Mouse (Mus musculus): ENCODE data around the gene Dlx5. TPM values are rescaled to one million over a fixed set of nuclear protein-coding genes. Genes with fewer than 3 reads are reported as not detected.

Dlx5 gene
- polyA plus RNA-seq (2014; fragmentation: Nextera tagmentation; extraction: Ambion mirVana), result 6.6 and 6.7 TPM in 2 replicates

- Histone ChIP-seq H3K4me2 (replicated peaks; ENCODE audit: low read depth, low read length) (peak within 1 kb of the TSS; percentile 48), H3K27ac (ENCODE audit: low read length) (no peak within 1 kb of the TSS), H3K9ac (replicated peaks; ENCODE audit: low read depth, low read length) (no peak within 1 kb of the TSS), H3K4me3 (ENCODE audit: low read depth, low read length) (peak within 1 kb of the TSS; percentile 41), H3K4me1 (ENCODE audit: control insufficient read depth, insufficient read depth, low read length) (no peaks in the 10 kb centered on the region), H3K36me3 (ENCODE audit: control insufficient read depth, insufficient read depth, low read length) (no peaks in the 10 kb centered on the region), H3K27me3 (ENCODE audit: control insufficient read depth, insufficient read depth, low read length) (peaks cover 55% of the 10 kb centered on the region), H3K9me3 (ENCODE audit: control insufficient read depth, low read depth, low read length) (no peaks in the 10 kb centered on the region)
- under 1% methylated on average over 40 of the region's 42 CpGs for WGBS
- peak; percentile 81 for ATAC-seq (ENCODE audit: insufficient number of reproducible peaks, insufficient read depth, low FRiP score, low read depth)
Observed at GRCm38 (mm10) chr6:6881638-6882190, at the start of gene Dlx5. Gene Dlx5, minus strand, starts transcription at chr6:6882085.

GRCm38 (mm10) chr6:6931507-6931906 lies 49.6 kb upstream of the Dlx5 start:
- Histone ChIP-seq H3K4me3 (ENCODE audit: low read depth, low read length) (no peak overlapping the region), H3K4me2 (replicated peaks; ENCODE audit: low read depth, low read length) (no peak overlapping the region), H3K27me3 (ENCODE audit: control insufficient read depth, insufficient read depth, low read length) (no peaks in the 10 kb centered on the region), H3K27ac (ENCODE audit: low read length) (no peak overlapping the region), H3K4me1 (ENCODE audit: control insufficient read depth, insufficient read depth, low read length) (no peaks in the 10 kb centered on the region), H3K9ac (replicated peaks; ENCODE audit: low read depth, low read length) (no peak overlapping the region), H3K9me3 (ENCODE audit: control insufficient read depth, low read depth, low read length) (no peaks in the 10 kb centered on the region), H3K36me3 (ENCODE audit: control insufficient read depth, insufficient read depth, low read length) (no peaks in the 10 kb centered on the region)
- 78% methylated on average over 4 of the region's 4 CpGs for WGBS
- no peak for ATAC-seq (ENCODE audit: insufficient number of reproducible peaks, insufficient read depth, low FRiP score, low read depth)

GRCm38 (mm10) chr6:6930831-6931230 lies 48.9 kb upstream of the Dlx5 start:
- Histone ChIP-seq H3K9me3 (ENCODE audit: control insufficient read depth, low read depth, low read length) (no peaks in the 10 kb centered on the region), H3K4me2 (replicated peaks; ENCODE audit: low read depth, low read length) (no peak overlapping the region), H3K4me1 (ENCODE audit: control insufficient read depth, insufficient read depth, low read length) (no peaks in the 10 kb centered on the region), H3K27me3 (ENCODE audit: control insufficient read depth, insufficient read depth, low read length) (no peaks in the 10 kb centered on the region), H3K36me3 (ENCODE audit: control insufficient read depth, insufficient read depth, low read length) (no peaks in the 10 kb centered on the region), H3K4me3 (ENCODE audit: low read depth, low read length) (no peak overlapping the region), H3K27ac (ENCODE audit: low read length) (no peak overlapping the region), H3K9ac (replicated peaks; ENCODE audit: low read depth, low read length) (no peak overlapping the region)
- ATAC-seq (ENCODE audit: insufficient number of reproducible peaks, insufficient read depth, low FRiP score, low read depth), result no peak
- 82% methylated on average over 4 of the region's 4 CpGs for WGBS

- Histone ChIP-seq H3K27me3 (ENCODE audit: control insufficient read depth, insufficient read depth, low read length) (no peaks in the 10 kb centered on the region), H3K4me1 (ENCODE audit: control insufficient read depth, insufficient read depth, low read length) (no peaks in the 10 kb centered on the region), H3K4me2 (replicated peaks; ENCODE audit: low read depth, low read length) (no peak overlapping the region), H3K27ac (ENCODE audit: low read length) (no peak overlapping the region), H3K4me3 (ENCODE audit: low read depth, low read length) (no peak overlapping the region), H3K36me3 (ENCODE audit: control insufficient read depth, insufficient read depth, low read length) (no peaks in the 10 kb centered on the region), H3K9ac (replicated peaks; ENCODE audit: low read depth, low read length) (no peak overlapping the region), H3K9me3 (ENCODE audit: control insufficient read depth, low read depth, low read length) (no peaks in the 10 kb centered on the region)
- ATAC-seq (ENCODE audit: insufficient number of reproducible peaks, insufficient read depth, low FRiP score, low read depth), result no peak
- WGBS, result 69% methylated on average over 1 of the region's 1 CpGs
Observed at GRCm38 (mm10) chr6:6925264-6925663, 43.4 kb upstream of the Dlx5 start.

GRCm38 (mm10) chr6:6917334-6917733 lies 35.4 kb upstream of the Dlx5 start:
- no peak for ATAC-seq (ENCODE audit: insufficient number of reproducible peaks, insufficient read depth, low FRiP score, low read depth)
- 83% methylated on average over 4 of the region's 4 CpGs for WGBS

GRCm38 (mm10) chr6:6915526-6915915 lies 33.6 kb upstream of the Dlx5 start:
- no peaks in the 10 kb centered on the region for H3K4me1 ChIP-seq (ENCODE audit: control insufficient read depth, insufficient read depth, low read length)
- no peak overlapping the region for H3K9ac ChIP-seq (replicated peaks; ENCODE audit: low read depth, low read length)
- no peak for ATAC-seq (ENCODE audit: insufficient number of reproducible peaks, insufficient read depth, low FRiP score, low read depth)
- H3K4me3 ChIP-seq (ENCODE audit: low read depth, low read length), result no peak overlapping the region
- H3K27ac ChIP-seq (ENCODE audit: low read length), result no peak overlapping the region
- H3K9me3 ChIP-seq (ENCODE audit: control insufficient read depth, low read depth, low read length), result no peaks in the 10 kb centered on the region
- 56% methylated on average over 9 of the region's 9 CpGs for WGBS
- no peak overlapping the region for H3K4me2 ChIP-seq (replicated peaks; ENCODE audit: low read depth, low read length)
- no peaks in the 10 kb centered on the region for H3K36me3 ChIP-seq (ENCODE audit: control insufficient read depth, insufficient read depth, low read length)
- H3K27me3 ChIP-seq (ENCODE audit: control insufficient read depth, insufficient read depth, low read length), result no peaks in the 10 kb centered on the region

More at GRCm38 (mm10) chr6:6917334-6917733, 35.4 kb upstream of the Dlx5 start:
- H3K9me3 ChIP-seq (ENCODE audit: control insufficient read depth, low read depth, low read length), result no peaks in the 10 kb centered on the region
- no peaks in the 10 kb centered on the region for H3K4me1 ChIP-seq (ENCODE audit: control insufficient read depth, insufficient read depth, low read length)
- H3K9ac ChIP-seq (replicated peaks; ENCODE audit: low read depth, low read length), result no peak overlapping the region
- no peak overlapping the region for H3K4me2 ChIP-seq (replicated peaks; ENCODE audit: low read depth, low read length)
- no peak overlapping the region for H3K4me3 ChIP-seq (ENCODE audit: low read depth, low read length)
- no peaks in the 10 kb centered on the region for H3K27me3 ChIP-seq (ENCODE audit: control insufficient read depth, insufficient read depth, low read length)
- no peaks in the 10 kb centered on the region for H3K36me3 ChIP-seq (ENCODE audit: control insufficient read depth, insufficient read depth, low read length)
- no peak overlapping the region for H3K27ac ChIP-seq (ENCODE audit: low read length)

- no peak overlapping the region for H3K9ac ChIP-seq (replicated peaks; ENCODE audit: low read depth, low read length)
- H3K4me2 ChIP-seq (replicated peaks; ENCODE audit: low read depth, low read length), result no peak overlapping the region
- H3K4me3 ChIP-seq (ENCODE audit: low read depth, low read length), result no peak overlapping the region
- no peaks in the 10 kb centered on the region for H3K9me3 ChIP-seq (ENCODE audit: control insufficient read depth, low read depth, low read length)
- no peaks in the 10 kb centered on the region for H3K4me1 ChIP-seq (ENCODE audit: control insufficient read depth, insufficient read depth, low read length)
- ATAC-seq (ENCODE audit: insufficient number of reproducible peaks, insufficient read depth, low FRiP score, low read depth), result peak; percentile 61; the same call in 1 of the 2 replicates
- no peaks in the 10 kb centered on the region for H3K27me3 ChIP-seq (ENCODE audit: control insufficient read depth, insufficient read depth, low read length)
- 35% methylated on average over 5 of the region's 5 CpGs for WGBS
- no peak overlapping the region for H3K27ac ChIP-seq (ENCODE audit: low read length)
- H3K36me3 ChIP-seq (ENCODE audit: control insufficient read depth, insufficient read depth, low read length), result no peaks in the 10 kb centered on the region
Observed at GRCm38 (mm10) chr6:6914849-6915525, 33.1 kb upstream of the Dlx5 start.

- no peaks in the 10 kb centered on the region for H3K27me3 ChIP-seq (ENCODE audit: control insufficient read depth, insufficient read depth, low read length)
- no peaks in the 10 kb centered on the region for H3K9me3 ChIP-seq (ENCODE audit: control insufficient read depth, low read depth, low read length)
- no peak overlapping the region for H3K4me3 ChIP-seq (ENCODE audit: low read depth, low read length)
- no peaks in the 10 kb centered on the region for H3K4me1 ChIP-seq (ENCODE audit: control insufficient read depth, insufficient read depth, low read length)
- 81% methylated on average over 1 of the region's 1 CpGs for WGBS
- no peak overlapping the region for H3K4me2 ChIP-seq (replicated peaks; ENCODE audit: low read depth, low read length)
- H3K36me3 ChIP-seq (ENCODE audit: control insufficient read depth, insufficient read depth, low read length), result no peaks in the 10 kb centered on the region
- no peak for ATAC-seq (ENCODE audit: insufficient number of reproducible peaks, insufficient read depth, low FRiP score, low read depth)
- H3K27ac ChIP-seq (ENCODE audit: low read length), result no peak overlapping the region
- H3K9ac ChIP-seq (replicated peaks; ENCODE audit: low read depth, low read length), result no peak overlapping the region
Observed at GRCm38 (mm10) chr6:6914304-6914703, 32.4 kb upstream of the Dlx5 start.

GRCm38 (mm10) chr6:6909586-6909985 lies 27.7 kb upstream of the Dlx5 start:
- no peak for ATAC-seq (ENCODE audit: insufficient number of reproducible peaks, insufficient read depth, low FRiP score, low read depth)
- Histone ChIP-seq H3K36me3 (ENCODE audit: control insufficient read depth, insufficient read depth, low read length) (no peaks in the 10 kb centered on the region), H3K9me3 (ENCODE audit: control insufficient read depth, low read depth, low read length) (no peaks in the 10 kb centered on the region), H3K27ac (ENCODE audit: low read length) (no peak overlapping the region), H3K4me1 (ENCODE audit: control insufficient read depth, insufficient read depth, low read length) (no peaks in the 10 kb centered on the region), H3K4me3 (ENCODE audit: low read depth, low read length) (no peak overlapping the region), H3K27me3 (ENCODE audit: control insufficient read depth, insufficient read depth, low read length) (no peaks in the 10 kb centered on the region), H3K9ac (replicated peaks; ENCODE audit: low read depth, low read length) (no peak overlapping the region), H3K4me2 (replicated peaks; ENCODE audit: low read depth, low read length) (no peak overlapping the region)
- WGBS, result 67% methylated on average over 8 of the region's 8 CpGs
